Mouse (Mus musculus): ENCODE data around the gene Ablim2. TPM values are rescaled to one million over a fixed set of nuclear protein-coding genes. Genes with fewer than 3 reads are reported as not detected.
A peak's percentile ranks its signal among the peaks of the same experiment; 100 is the strongest.

The Ablim2 gene
- polyA plus RNA-seq, 1 experiment: 3.7 TPM

DNA sequence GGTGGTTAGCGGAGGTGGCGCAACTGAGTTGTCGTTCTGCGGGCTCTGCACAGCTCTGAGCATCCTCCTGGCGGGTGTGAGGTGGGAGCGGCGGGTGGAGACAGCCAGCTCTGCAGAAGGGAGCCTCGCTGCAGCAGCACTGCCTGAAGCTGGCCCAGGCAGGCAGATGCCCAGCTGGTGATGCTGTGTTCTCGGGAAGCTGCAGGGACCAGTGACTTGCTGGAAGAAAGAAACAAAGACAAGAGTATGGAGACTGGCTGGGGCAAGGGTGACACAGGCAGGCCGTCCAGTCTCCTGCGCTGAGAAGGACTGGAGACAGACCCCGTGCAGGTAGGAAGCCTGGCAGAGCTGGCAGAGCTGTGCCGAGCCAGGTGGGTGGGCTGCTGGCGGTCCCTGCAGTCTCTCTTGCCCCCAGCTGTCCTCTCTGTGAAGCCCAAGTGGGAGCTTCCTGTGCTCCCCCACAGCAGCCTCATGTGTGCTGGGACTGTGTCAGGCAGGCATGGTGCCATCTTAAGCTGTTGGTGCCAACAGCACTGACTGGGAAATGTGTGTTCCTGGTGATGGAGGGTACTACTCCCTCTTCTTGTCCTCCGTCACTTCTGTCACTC lies 56.8 kb downstream of the Ablim2 start:
- DNase-seq (ENCODE audit: low spot score): no peak

DNA sequence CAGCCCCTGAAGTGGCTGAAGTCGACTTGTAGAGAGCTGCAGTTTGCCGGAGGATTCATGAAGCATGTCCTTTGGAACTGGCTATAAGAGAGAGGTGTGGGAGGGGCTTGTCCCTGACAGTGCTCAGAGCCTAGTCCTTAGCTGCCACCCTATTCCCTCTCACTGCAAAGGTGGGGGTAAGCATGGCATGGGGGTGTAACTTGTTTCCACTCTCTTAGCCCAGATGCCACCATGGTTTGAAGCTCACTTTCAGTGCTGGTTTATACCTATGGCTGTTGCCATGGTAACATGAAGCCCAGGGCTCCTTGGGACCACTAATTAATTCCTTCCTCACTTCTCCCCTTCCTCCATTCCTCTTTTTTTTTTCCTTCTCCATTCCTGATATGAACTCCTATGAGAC lies 57.4 kb downstream of the Ablim2 start:
- no peak for DNase-seq (ENCODE audit: low spot score)

DNA sequence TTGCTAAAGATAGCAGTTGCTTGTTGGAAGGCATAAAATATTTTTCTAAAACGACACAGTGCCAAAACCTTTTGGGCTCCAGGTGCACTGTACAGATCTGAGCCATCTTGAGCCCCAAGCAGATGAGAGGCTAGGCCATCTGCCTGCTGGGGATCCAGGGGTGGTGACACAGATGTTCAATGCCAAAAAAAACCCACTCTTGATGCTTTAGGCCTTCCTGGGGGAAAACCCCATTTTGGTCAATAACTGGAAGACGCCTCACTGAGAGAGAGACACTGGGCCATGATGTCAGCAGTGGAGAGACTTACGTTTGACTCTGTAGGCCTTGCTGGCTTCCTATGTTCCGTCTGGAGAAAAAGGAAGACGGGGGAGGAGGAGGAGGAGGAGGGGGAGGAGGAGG lies 59.6 kb downstream of the Ablim2 start:
- DNase-seq (ENCODE audit: low spot score): no peak

DNA sequence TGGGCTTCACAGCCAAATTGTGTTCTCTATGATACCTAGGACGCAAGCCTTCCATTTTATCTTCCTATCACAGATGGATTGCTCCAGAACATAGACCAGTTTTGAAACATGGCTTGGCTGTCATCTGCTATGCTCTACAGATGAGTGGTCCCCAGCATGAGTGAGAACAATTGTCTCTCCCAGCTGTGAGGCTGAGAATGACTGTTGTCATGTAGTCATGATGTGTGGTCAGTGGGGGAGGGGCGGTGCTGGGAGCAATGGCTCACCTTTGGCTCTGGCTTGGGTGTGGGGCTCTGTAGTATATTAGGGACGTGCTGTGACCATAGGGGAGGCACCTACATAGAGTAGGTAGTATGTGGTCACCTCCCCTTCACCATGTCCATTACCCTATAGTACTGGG lies 60.2 kb downstream of the Ablim2 start:
- no peak for DNase-seq (ENCODE audit: low spot score)

DNA sequence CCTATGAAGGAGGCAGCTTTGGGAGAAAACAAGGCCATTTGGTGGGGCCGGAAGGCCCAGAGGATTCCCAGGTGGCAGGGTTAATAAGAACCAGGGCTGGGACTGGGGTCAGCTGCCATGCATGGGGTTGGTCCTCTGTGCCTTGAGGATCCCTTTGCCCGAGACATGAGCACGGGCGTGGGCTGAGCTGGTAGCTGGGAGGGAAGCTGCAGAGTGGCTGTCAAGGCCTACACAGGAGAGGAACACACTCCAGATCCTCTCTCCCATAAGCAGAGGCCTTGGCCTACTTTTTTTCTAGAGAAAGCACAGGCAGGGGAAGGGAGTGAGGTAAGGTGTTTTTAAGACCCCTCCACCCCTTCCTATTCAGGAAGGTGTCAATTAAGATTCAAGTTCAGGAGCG lies 65.0 kb downstream of the Ablim2 start:
- no peak for DNase-seq (ENCODE audit: low spot score)

DNA sequence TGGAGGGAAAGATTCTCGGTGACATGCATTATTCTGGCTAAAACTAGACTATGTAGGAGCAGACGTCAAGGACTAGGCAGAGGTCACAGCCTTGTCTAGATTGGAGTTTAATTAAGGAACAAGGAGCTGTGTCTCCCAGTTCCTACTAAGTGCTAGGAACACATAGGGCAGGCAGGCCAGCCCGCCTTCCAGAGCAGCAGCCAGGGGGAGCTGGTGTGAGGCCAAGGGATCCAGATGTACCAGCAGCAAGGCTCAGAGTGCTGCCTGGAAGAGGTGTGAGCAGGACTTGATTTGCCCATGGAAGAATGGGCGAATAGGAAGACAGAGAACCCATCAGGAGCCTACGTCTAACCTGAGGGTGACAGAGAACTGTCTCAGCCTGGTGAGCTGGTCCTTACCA lies 68.8 kb downstream of the Ablim2 start:
- no peak for DNase-seq (ENCODE audit: low spot score)

DNA sequence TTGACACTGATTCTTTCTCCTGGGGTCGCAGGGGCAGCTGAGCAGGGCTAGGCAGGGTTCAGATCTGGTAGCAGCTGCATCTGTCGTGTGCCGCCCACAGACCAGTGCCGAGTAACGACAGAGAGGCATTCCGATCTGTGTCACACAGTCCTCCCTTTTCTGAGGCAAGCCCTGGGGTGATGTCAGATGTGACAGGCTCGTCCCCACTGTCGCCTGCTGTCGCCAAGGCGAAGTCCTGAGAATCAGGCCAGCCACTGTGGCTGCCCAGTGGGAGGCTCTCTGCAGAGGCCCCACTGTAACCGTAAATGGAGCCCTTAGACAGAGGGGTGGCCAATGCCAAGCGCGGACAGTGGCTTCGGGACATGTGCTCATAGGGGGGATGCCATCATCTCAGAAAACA lies 69.4 kb downstream of the Ablim2 start:
- no peak for DNase-seq (ENCODE audit: low spot score)

DNA sequence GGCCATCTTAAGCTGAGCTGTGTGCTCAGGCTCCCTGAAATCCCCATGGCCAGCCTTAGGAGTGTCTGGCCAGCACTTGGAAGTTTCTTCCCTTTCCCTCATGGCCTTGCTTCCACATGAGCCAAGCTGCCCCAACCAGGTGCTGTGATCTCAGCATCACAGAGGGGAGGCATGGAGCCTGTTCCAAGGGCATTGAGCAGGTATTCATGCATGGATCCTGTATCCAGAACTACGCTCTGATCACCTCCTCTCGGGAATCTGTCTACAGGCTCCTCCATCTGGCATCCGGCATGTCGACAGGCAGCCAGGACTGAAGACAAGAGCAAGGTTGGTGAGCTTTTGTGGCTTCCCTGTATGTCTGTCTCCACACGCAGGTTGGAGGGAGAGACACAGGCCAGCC lies 70.2 kb downstream of the Ablim2 start:
- DNase-seq (ENCODE audit: low spot score): no peak

DNA sequence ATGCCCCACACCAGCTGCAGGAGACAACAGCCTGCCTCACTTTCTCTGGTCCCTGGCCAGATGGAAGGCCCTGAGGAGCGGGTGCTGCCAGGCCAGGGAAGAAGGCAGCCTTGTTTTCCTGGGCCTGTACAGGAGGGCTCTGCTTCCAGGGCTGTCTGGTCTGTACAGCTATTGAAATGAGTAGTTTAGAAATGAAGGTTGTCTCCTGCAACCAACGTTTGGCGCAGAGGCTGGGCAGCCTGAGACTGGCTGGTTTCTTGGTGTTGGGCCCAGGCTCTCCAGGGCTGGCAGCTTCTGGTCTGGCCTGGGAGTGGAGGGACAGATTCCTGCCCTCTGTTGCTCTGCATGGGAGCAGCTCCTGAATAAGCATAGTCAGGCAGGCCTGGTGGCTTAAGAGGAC lies 72.4 kb downstream of the Ablim2 start:
- no peak for DNase-seq (ENCODE audit: low spot score)

DNA sequence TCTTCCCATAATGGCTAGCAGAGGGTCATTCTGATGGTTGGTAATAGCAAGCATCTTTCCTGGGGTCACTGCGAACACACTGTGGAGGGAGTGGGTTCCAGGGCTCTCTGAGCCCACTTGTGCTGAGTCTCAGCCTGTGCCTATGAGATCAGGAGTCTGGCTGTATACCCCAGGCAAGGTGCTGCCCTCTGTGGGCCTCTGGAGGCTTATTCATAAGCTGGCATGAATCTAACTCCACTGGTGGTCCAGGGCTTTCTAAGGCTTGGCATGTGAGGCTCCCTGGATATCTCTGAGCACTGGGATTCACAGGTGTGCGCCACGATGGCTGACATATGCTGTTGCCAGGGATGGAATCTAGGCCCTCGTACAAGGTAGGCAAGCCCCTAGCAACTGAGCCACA lies 76.2 kb downstream of the Ablim2 start:
- no peak for DNase-seq (ENCODE audit: low spot score)

DNA sequence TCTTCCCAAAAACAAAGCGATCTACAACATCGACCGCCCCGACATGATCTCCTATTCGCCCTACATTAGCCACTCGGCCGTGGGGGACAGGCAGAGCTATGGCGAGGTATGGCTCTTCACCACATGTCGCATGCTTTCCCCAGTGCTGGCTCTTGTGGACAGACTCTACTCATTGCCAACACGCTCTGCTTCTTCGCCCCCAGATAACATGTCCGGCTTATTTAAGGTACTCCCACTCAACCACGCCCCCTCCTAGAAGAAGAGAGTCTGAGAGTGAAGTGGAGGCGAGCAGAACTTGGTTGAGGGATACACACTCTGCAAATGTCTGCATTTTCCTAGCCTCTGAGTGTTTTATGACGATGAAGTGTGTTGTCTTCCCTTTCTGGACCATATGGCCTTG lies 79.3 kb downstream of the Ablim2 start:
- no peak for DNase-seq (ENCODE audit: low spot score)

DNA sequence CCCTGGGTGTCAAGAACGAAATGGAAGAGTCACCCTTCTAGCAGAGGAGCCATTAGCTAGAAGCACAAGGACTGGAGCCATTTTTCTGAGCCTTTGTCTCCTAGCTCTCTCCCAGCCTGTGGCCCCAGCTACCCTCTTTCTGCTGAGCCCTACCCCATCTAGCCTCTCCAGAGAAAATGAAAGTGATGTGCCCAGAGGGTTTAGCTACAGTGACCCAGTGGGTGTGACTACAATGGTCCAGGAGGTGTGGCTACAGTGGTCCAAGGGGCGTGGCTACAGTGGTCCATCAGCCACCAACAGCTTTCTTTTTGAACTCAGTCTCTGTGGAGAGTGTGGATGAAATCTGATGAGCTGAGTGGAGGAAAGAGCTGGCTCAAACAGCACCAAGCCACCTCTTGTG lies 81.6 kb downstream of the Ablim2 start:
- DNase-seq (ENCODE audit: low spot score): no peak

DNA sequence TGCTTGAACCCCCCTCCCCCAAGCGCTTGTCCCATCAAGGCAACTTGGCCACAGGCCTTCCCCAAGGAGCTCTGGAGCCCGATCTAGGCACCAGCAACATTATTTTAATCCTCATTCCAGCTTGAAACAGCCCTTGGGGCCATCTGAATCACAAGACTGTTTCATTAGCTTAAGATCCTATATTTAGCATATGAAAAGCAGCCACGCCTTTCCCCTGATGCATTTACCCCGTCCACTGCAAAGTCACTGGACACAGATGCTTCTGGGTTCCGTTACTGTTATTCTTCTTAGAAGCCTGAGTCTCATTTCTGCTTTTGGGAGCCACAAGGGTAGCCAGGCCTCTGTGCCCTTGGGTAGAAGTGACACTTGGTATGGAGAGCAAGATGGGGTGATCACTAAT lies 93.8 kb downstream of the Ablim2 start:
- DNase-seq (ENCODE audit: low spot score): no peak

DNA sequence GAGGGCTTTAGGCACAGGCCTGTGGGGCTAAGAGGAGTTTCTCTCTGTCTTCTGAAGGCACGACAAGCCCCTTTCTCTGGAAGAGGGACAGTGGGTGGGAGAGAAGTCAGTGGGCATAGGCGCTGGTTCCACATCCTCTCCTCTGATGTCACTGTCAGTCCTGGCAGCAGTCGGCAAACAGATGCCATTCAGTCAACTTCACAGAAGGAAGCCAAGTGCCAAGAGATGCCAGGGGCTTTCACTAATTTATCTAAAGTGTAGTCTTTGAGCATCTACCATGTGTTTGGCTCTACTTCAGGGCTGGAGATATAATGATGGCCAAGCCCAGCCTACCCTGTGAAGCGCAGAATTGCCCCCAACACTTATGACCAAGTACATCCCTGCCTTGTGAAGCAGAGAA lies 95.8 kb downstream of the Ablim2 start:
- DNase-seq (ENCODE audit: low spot score): no peak

DNA sequence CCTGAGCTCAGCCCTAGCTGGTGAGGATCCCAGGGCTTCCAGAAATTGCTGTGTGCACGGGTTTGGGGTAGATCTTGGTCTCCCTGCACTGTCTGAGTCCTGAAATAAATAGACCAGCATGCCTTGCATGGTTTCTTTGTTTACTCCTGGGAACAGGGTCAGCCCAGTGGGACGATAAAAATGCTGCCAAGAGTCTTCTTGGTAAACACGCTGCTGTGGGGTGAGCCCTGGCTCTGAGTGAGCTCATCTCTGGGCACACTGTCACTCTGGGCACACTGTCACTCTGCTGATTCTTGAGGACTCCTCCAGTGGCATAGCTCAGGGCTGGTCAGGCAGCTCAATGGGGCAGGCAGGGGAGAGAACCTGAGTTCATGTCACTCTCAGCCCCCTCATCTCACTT lies 98.6 kb downstream of the Ablim2 start:
- DNase-seq (ENCODE audit: low spot score): no peak

DNA sequence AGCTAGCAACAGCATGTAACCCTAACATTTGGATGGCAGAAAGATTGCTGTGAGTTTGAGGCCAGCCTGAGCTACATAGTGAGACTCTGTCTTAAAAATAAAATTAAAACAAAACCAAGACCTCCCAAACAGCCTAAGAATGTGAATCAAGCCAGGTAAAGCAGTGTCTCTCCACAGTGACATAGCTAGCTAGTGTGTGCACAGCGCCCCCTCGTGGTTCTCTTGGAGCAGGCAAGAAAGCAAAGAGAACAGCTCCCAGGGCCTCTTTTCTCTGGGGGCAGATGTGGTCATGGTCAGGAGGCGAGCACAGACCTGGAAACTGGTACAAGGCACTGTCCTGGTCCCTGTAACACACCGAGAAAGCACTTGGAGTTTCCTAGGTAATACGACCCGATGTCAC lies 100.4 kb downstream of the Ablim2 start:
- DNase-seq (ENCODE audit: low spot score): peak; percentile 40

DNA sequence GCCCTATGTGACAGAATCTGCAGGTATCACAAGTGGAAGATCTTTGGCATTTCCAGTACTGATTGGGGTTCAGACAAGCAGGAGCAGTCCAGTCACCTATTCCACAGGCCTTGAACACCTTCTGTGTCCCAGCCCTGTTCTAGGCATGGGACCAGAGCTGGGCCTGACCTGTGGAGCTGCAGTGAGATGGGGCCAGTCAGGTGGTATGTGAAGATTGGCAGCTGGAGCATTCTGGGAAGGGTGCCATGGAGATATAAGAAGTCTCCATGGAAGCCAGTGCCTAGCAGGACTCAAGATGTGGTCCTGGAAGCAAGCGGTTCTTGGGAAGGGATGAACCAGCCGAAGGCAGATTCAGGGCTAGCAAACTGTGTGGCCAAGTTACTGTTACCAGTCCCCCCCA lies 103.8 kb downstream of the Ablim2 start:
- no peak for DNase-seq (ENCODE audit: low spot score)

DNA sequence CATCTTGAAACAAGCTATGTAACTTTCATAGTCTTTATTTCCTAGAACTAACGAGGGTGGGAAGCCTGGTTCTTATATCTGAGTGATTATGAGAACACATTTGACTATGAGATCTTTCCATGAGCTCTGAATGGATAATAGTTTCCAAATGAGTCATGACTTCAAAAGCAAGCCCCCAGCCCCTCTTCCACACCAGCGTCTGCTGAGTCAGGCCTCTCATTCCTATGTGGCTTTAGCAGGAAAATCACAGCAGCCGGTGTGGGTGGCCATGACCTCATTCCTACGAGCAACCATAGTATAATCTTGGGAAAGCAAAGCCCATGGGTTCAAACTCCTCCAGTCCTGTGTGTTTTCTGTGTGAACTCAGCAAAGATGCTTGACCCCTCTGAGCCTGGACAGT lies 112.3 kb downstream of the Ablim2 start:
- DNase-seq (ENCODE audit: low spot score): no peak

DNA sequence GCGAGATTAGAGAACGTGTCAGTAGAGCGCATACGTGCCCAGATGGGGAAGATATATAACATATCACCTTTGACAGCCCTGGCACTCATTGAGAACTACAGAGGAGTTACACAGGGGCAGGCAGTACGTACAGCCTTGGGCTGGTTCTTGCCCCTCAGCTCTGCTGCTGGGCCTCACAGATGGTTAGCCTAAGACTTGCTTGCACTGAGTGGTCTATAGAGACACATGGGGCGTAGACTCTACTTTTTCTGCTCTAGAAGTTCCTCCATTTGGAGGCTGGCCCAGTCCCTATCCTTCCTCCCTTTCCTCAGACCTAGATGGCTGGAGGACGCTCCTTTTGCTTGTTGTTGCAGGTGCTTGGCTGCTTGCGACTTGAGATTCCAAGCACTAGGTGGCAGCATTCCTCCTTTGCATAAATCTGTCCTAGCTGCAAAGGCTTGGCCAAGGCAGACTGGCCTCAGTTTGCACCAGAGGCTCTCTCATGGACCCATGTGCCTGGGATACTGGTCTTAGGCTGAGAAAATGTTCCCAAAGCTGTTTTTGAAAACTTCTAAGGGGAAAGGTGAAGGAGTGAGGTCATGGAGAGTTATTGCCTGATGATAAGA lies 112.8 kb downstream of the Ablim2 start:
- DNase-seq (ENCODE audit: low spot score): no peak

DNA sequence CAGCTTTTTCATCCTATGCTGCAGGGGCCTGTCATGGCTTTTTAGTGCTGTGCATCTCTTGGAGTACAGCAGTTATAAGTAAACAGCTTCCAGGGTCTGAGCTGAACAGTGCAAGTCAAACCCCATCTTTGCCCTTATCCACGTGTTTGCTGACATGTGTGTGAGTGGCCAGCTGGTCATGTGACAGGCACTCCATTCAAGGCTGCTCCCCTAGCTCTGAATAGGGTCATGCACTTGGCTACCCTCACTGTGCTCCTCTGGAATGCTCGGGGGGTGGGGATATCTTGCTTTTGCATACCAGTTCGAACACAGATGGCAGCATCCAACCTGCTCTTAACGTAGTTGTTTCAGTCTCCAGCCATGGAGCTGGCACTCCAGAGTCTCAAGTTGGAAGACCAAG lies 115.7 kb downstream of the Ablim2 start:
- no peak for DNase-seq (ENCODE audit: low spot score)

DNA sequence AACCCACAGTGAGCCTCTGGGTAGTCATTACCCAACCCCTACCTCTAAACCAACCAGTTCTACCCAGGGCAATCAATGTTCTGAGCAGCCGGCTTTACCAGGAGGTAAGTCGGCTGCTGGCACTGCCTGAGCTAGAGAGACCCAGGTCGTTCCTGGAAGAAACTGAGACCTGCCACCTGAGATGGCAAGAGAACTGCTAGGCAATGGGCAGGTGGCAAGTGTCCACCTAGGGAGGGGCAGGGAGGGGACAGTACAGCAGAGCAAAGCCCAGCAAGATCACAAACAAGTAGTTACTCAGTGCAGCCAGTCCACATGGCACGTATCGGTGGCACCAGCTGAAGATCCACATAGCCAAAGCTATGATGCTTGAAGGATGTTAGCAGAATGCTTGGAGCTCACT lies 118.6 kb downstream of the Ablim2 start:
- no peak for DNase-seq (ENCODE audit: low spot score)

DNA sequence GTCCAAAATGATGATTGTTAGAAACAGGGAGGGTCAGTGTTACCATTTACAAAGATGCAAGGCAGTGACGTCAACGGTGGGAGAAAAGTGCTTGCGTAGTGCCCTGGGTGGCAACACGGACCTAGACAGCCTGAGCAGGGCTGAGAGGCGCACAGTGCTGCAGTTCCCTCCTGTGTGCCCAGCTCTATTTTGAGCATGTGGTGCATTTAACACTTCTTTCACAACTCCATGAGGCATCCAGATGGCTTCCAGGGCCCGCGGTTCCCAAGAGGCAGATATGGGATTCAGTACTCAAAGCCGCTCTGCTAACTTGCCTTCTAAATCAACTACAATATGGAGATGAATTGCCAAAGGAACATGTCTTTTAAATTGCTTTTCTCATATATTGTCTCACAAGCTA lies 121.5 kb downstream of the Ablim2 start:
- no peak for DNase-seq (ENCODE audit: low spot score)

DNA sequence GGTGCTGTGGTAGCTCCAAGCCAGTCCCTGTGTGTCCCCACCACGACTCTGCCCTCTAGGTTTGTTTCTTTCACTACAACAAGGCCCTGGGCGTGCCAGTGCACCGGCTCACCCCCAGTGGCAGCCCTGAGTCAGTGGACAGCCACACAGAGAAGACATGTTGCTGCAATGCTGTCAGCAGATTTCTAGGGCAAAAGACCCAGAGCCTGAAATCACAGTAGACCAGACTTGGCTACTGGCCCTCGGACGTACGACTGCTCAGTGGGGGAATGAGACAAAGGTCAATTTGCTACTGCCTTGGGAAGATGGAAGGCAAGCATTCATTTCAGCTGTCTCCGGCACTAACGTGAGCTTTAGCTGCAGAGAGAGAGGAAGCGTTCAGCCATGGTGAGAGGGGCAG lies 124.7 kb downstream of the Ablim2 start:
- no peak for DNase-seq (ENCODE audit: low spot score)

DNA sequence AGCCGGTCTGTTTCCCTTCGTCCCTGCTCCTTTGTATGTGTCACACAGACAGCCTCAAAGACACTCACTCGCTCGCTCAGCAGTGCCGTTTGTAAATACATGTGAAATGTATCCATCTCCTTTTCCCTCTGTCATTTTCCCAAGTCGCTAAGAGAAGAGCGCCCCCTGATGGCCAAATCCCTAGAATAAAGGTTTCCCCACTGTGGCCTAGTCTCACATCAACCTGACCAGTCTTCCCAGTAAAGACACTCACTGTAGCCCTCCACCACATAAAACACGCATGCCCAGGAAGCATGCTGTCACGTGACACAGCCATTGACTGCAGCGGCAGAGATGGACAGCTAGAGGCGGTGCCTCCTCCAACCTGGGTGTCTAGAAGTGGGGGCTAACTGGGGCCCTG lies 126.6 kb downstream of the Ablim2 start:
- no peak for DNase-seq (ENCODE audit: low spot score)
